8 mouse cellular contexts compared by ENCODE assay signal in the genomic region with DNA sequence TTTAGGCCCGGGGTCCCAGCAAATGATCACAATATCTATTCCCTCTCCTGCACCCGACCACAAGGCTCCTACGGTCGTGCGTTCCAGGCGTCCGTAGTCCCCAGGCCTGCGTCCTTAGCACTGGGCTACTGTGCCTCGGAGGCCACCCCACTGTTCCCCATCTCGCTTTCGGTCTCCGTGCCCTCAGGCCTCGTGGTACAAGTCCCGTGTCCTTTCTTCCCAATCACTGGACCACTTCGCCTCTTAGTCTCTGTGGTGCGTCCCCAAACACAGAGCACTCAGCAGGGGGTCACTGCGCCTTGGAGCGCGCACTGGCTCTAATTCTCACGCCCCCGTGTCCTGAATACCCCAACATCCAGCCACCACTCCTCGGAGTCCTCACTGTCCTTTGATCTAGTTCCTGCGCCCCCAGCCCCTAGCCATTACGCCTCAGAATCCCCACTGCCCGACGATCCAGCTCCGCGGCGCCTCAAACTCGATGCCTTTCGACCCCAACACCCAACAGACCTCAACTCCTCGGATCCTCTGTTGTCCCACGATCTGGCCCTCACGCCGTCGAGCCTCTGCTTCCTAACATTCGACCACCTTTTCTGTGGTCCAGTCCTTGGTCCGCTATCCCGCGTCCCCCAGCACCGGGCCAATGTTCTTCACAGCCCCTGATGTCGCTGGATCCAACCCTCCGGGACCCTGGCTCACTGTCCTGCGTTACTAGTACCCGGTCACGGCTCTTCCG. TPM values are rescaled to one million over a fixed set of nuclear protein-coding genes. Genes with fewer than 3 reads are reported as not detected.
DNase-seq lines count a peak whose midpoint lies in the region; ATAC-seq and TF ChIP-seq lines count a peak whose summit lies in the region.

No protein-coding gene starts in this region.

- peak overlapping the region; percentile 37; the same call in 1 of the 2 replicates for H3K27ac ChIP-seq in kidney, postnatal 0 days
- H3K27ac ChIP-seq in embryonic facial prominence, embryonic 13.5 days, result peak overlapping the region; percentile 94
- peak overlapping the region; percentile 60 for H3K27ac ChIP-seq in hindbrain, embryonic 12.5 days
- no peak overlapping the region for H3K27ac ChIP-seq in midbrain, embryonic 15.5 days
- no peak overlapping the region for H3K27ac ChIP-seq in cerebellum, adult 2 months (ENCODE audit: insufficient read depth, low read length)

- H3K4me3 ChIP-seq in kidney, postnatal 0 days (replicated peaks; ENCODE audit: low read depth, low read length), result peak overlapping the region; percentile 38
- H3K4me3 ChIP-seq in embryonic facial prominence, embryonic 13.5 days, result peak overlapping the region; percentile 89
- peak overlapping the region; percentile 53 for H3K4me3 ChIP-seq in hindbrain, embryonic 12.5 days
- peak overlapping the region; percentile 53 for H3K4me3 ChIP-seq in midbrain, embryonic 15.5 days
- H3K4me3 ChIP-seq in cerebellum, adult 2 months (replicated peaks; ENCODE audit: insufficient read depth, low read depth, low read length), result no peak overlapping the region

- H3K9me3 ChIP-seq in kidney, postnatal 0 days (replicated peaks; ENCODE audit: low read length), result no peaks in the 10 kb centered on the region
- H3K9me3 ChIP-seq in embryonic facial prominence, embryonic 13.5 days, result no peaks in the 10 kb centered on the region
- no peaks in the 10 kb centered on the region for H3K9me3 ChIP-seq in hindbrain, embryonic 12.5 days (replicated peaks)
- no peaks in the 10 kb centered on the region for H3K9me3 ChIP-seq in midbrain, embryonic 15.5 days

- DNase-seq in kidney, postnatal 0 days (ENCODE audit: low spot score), result peak; percentile 44
- DNase-seq in kidney, adult 9 months, result no peak
- no peak for DNase-seq in spleen, postnatal 10 days (ENCODE audit: low spot score in 2 of 2)
- no peak for DNase-seq in spleen, postnatal 14 days (ENCODE audit: low spot score in 2 of 2)
- no peak for DNase-seq in cerebellum, adult 2 months

- no peak for TF ChIP-seq CTCF in kidney, postnatal 0 days (IDR thresholded peaks at IDR 0.05; ENCODE audit: low read depth)
- no peak for TF ChIP-seq CTCF in cerebellum, adult 2 months (IDR thresholded peaks at IDR 0.05; ENCODE audit: borderline replicate concordance, insufficient read depth, low read depth, low read length)

- ATAC-seq in kidney, postnatal 0 days (replicated peaks; ENCODE audit: low FRiP score, low read depth), result no peak; the same call in 1 of the 2 replicates
- ATAC-seq in embryonic facial prominence, embryonic 13.5 days (ENCODE audit: insufficient number of reproducible peaks, insufficient read depth, low FRiP score, low TSS enrichment, low read depth), result no peak
- no peak; the same call in 1 of the 2 replicates for ATAC-seq in hindbrain, embryonic 12.5 days (ENCODE audit: low FRiP score)
- ATAC-seq in midbrain, embryonic 15.5 days (replicated peaks), result peak; percentile 37

- H3K4me2 ChIP-seq in kidney, postnatal 0 days (ENCODE audit: low read length), result peak overlapping the region; percentile 69
- peak overlapping the region; percentile 72 for H3K4me2 ChIP-seq in embryonic facial prominence, embryonic 13.5 days
- peak overlapping the region; percentile 81 for H3K4me2 ChIP-seq in hindbrain, embryonic 12.5 days (replicated peaks)
- peak overlapping the region; percentile 63 for H3K4me2 ChIP-seq in midbrain, embryonic 15.5 days

- 2% methylated on average over 47 of the region's 47 CpGs for WGBS in kidney, postnatal 0 days
- WGBS in embryonic facial prominence, embryonic 13.5 days, result under 1% methylated on average over 47 of the region's 47 CpGs
- under 1% methylated on average over 47 of the region's 47 CpGs for WGBS in hindbrain, embryonic 12.5 days
- 1% methylated on average over 47 of the region's 47 CpGs for WGBS in midbrain, embryonic 15.5 days
- WGBS in cerebellum, adult 2 months, result 2% methylated on average over 47 of the region's 47 CpGs

- peak overlapping the region; percentile 63 for H3K9ac ChIP-seq in kidney, postnatal 0 days (ENCODE audit: low read depth, low read length)
- peak overlapping the region; percentile 95 for H3K9ac ChIP-seq in embryonic facial prominence, embryonic 13.5 days
- H3K9ac ChIP-seq in hindbrain, embryonic 12.5 days, result peak overlapping the region; percentile 73
- H3K9ac ChIP-seq in midbrain, embryonic 15.5 days, result peak overlapping the region; percentile 50

- no peak for TF ChIP-seq POLR2A in cerebellum, adult 2 months (IDR thresholded peaks at IDR 0.05; ENCODE audit: borderline replicate concordance, insufficient read depth, low read length)

- H3K27me3 ChIP-seq in kidney, postnatal 0 days (ENCODE audit: insufficient read depth, low read length), result no peaks in the 10 kb centered on the region
- H3K27me3 ChIP-seq in embryonic facial prominence, embryonic 13.5 days, result no peaks in the 10 kb centered on the region; the same call in 1 of the 2 replicates
- H3K27me3 ChIP-seq in hindbrain, embryonic 12.5 days, result peaks cover 37% of the 10 kb centered on the region
- H3K27me3 ChIP-seq in midbrain, embryonic 15.5 days (replicated peaks), result peaks cover 33% of the 10 kb centered on the region
- H3K27me3 ChIP-seq in cerebellum, adult 2 months (ENCODE audit: control insufficient read depth, insufficient read depth, low read length), result no peaks in the 10 kb centered on the region; the same call in 1 of the 2 replicates

- H3K4me1 ChIP-seq in kidney, postnatal 0 days (replicated peaks; ENCODE audit: insufficient read depth, low read length), result peaks cover 15% of the 10 kb centered on the region
- peaks cover 47% of the 10 kb centered on the region for H3K4me1 ChIP-seq in embryonic facial prominence, embryonic 13.5 days
- H3K4me1 ChIP-seq in hindbrain, embryonic 12.5 days, result peaks cover 22% of the 10 kb centered on the region
- H3K4me1 ChIP-seq in midbrain, embryonic 15.5 days, result peaks cover 18% of the 10 kb centered on the region
- no peaks in the 10 kb centered on the region for H3K4me1 ChIP-seq in cerebellum, adult 2 months (ENCODE audit: control insufficient read depth, insufficient read depth, low read length)

- no peaks in the 10 kb centered on the region for H3K36me3 ChIP-seq in kidney, postnatal 0 days (ENCODE audit: insufficient read depth, low read length)
- peaks cover 22% of the 10 kb centered on the region for H3K36me3 ChIP-seq in embryonic facial prominence, embryonic 13.5 days
- no peaks in the 10 kb centered on the region for H3K36me3 ChIP-seq in hindbrain, embryonic 12.5 days
- H3K36me3 ChIP-seq in midbrain, embryonic 15.5 days (replicated peaks), result no peaks in the 10 kb centered on the region

RNA-seq across cellular contexts. Expression of a gene that starts 0.8 kb away (rescaled TPM):
- polyA plus RNA-seq in kidney, postnatal 0 days (2015; fragmentation: Nextera tagmentation; extraction: Ambion mirVana), result 39.1 and 47.1 TPM in 2 replicates
- polyA plus RNA-seq in embryonic facial prominence, embryonic 13.5 days (2015; fragmentation: Nextera tagmentation; extraction: Ambion mirVana), result 273 and 319 TPM in 2 replicates
- polyA plus RNA-seq in hindbrain, embryonic 12.5 days (2016; fragmentation: Nextera tagmentation; extraction: Ambion mirVana), result 115 and 124 TPM in 2 replicates
- polyA plus RNA-seq in midbrain, embryonic 15.5 days (2015; fragmentation: Nextera tagmentation; extraction: Ambion mirVana), result 31.6 and 34.3 TPM in 2 replicates
- polyA plus RNA-seq in cerebellum, adult 2 months (2012; rRNA removed), result 3.2 and 4.0 TPM in 2 replicates

RNA-seq across cellular contexts. Expression of a gene that starts 25.7 kb away (rescaled TPM):
- 74.4 and 75.8 TPM in 2 replicates for polyA plus RNA-seq in kidney, postnatal 0 days (2015; fragmentation: Nextera tagmentation; extraction: Ambion mirVana)
- polyA plus RNA-seq in embryonic facial prominence, embryonic 13.5 days (2015; fragmentation: Nextera tagmentation; extraction: Ambion mirVana), result 67.4 and 70.2 TPM in 2 replicates
- 94.9 and 106 TPM in 2 replicates for polyA plus RNA-seq in hindbrain, embryonic 12.5 days (2016; fragmentation: Nextera tagmentation; extraction: Ambion mirVana)
- 125 and 132 TPM in 2 replicates for polyA plus RNA-seq in midbrain, embryonic 15.5 days (2015; fragmentation: Nextera tagmentation; extraction: Ambion mirVana)
- 58.7 and 63.1 TPM in 2 replicates for polyA plus RNA-seq in cerebellum, adult 2 months (2012; rRNA removed)

Comparison
In these comparisons a context has a peak if more than half of its experiments do, and no peak if none do; other contexts are left out.
1. H3K27ac ChIP-seq: peak in kidney, postnatal 0 days (single experiment), embryonic facial prominence, embryonic 13.5 days (single experiment) and hindbrain, embryonic 12.5 days (single experiment); none in midbrain, embryonic 15.5 days (single experiment) and cerebellum, adult 2 months (single experiment).
2. Peak in every context shown above with its lines, with median percentiles within 50 percentile points of each other: H3K4me2 ChIP-seq and H3K9ac ChIP-seq.